Comparison of ENCODE assay signal across 9 mouse cellular contexts in the genomic region with DNA sequence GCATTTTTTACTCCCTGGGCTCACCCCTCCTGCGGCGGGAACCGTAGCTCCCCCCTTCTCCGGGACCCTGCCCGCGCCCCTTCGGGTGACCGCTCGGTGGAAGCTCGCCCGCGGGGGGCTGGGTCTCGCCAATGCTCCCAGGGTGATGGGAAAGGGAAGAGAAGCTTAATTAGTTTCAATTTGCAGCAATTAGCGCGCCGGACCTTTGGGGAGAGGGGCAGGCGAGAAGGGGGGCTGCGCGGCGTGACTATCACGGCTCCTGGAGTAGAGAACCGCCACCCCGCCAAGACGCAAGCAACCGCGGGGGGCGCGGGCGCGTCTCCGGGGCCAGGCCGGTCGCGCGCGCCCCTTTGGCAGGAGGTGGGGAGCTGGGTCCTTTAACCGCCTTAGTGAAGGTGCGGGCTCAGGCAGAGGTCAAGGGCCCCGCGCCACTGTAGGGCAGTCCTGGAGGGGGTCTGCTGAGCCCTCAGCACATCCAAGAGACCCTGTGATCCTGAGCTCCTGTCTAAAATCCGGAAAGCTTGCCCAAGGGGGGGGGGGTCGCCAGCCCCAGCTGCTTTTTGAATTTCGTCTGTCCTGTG. TPM values are rescaled to one million over a fixed set of nuclear protein-coding genes. Genes with fewer than 3 reads are reported as not detected.
DNase-seq lines count a peak whose midpoint lies in the region; ATAC-seq and TF ChIP-seq lines count a peak whose summit lies in the region.
"Had no signal": no experiment of that assay in that cellular context is flagged by ENCODE, and none has a peak within 500 bp of the region (broad histone marks: within the 10 kb centered on the region; RNA-seq: fewer than 3 reads in every experiment).

No protein-coding gene starts in this region.

- no peak for ATAC-seq in heart, embryonic 14.5 days (ENCODE audit: insufficient number of reproducible peaks, insufficient read depth, low FRiP score, low read depth)
- ATAC-seq in forebrain, postnatal 0 days = peak; percentile 35
- ATAC-seq in liver, embryonic 16.5 days (ENCODE audit: low read depth) = no peak
- no peak for ATAC-seq in inflammation-experienced regulatory T-cells, adult 6 months

- H3K27ac ChIP-seq in heart, embryonic 14.5 days (replicated peaks in 1 of 2; ENCODE audit: control insufficient read depth in 1 of 2, insufficient read depth in 1 of 2, low read depth in 2 of 2, low read length in 2 of 2) = no peak overlapping the region
- H3K27ac ChIP-seq in ES-E14 (ENCODE audit: insufficient read depth, low read depth, low read length, poor library complexity, severe bottlenecking) = no peak overlapping the region
- H3K27ac ChIP-seq in forebrain, postnatal 0 days (ENCODE audit: low read depth, low read length) = peak overlapping the region; percentile 76
- H3K27ac ChIP-seq in liver, embryonic 16.5 days (ENCODE audit: low read length) = no peak overlapping the region

- H3K9me3 ChIP-seq in heart, embryonic 14.5 days (ENCODE audit: control insufficient read depth, low read length) = no peaks in the 10 kb centered on the region
- H3K9me3 ChIP-seq in ES-E14 (ENCODE audit: control insufficient read depth, insufficient read depth, low read depth, low read length) = no peaks in the 10 kb centered on the region
- no peaks in the 10 kb centered on the region for H3K9me3 ChIP-seq in forebrain, postnatal 0 days (ENCODE audit: low read length)
- H3K9me3 ChIP-seq in liver, embryonic 16.5 days (replicated peaks; ENCODE audit: control insufficient read depth, low read length) = no peaks in the 10 kb centered on the region

- peak overlapping the region; percentile 32 to 35 for H3K4me3 ChIP-seq in heart, embryonic 14.5 days (ENCODE audit: control insufficient read depth in 1 of 2, insufficient read depth in 1 of 2, low read depth in 1 of 2, low read length in 2 of 2)
- peak overlapping the region; percentile 33 to 45; a peak in 3 of 4 replicates for H3K4me3 ChIP-seq in ES-E14 (ENCODE audit: insufficient read depth in 1 of 2, low read depth in 1 of 2, low read length in 2 of 2, poor library complexity in 1 of 2, severe bottlenecking in 1 of 2)
- H3K4me3 ChIP-seq in forebrain, postnatal 0 days (ENCODE audit: low read depth, low read length) = peak overlapping the region; percentile 17
- peak overlapping the region; percentile 31 for H3K4me3 ChIP-seq in liver, embryonic 16.5 days (ENCODE audit: low read depth, low read length)

- DNase-seq in heart, postnatal 14 days = no peak
- no peak for DNase-seq in ES-E14 (ENCODE audit: low read depth, low spot score)
- DNase-seq in forebrain, postnatal 0 days = peak; percentile 40
- DNase-seq in cerebellum, adult 11-12 months = no peak
- no peak for DNase-seq in left cerebral cortex, adult 8-10 months (ENCODE audit: low spot score in 2 of 2)

- 16% methylated on average over 24 of the region's 43 CpGs for WGBS in heart, embryonic 14.5 days
- WGBS in forebrain, postnatal 0 days = 20% methylated on average over 42 of the region's 43 CpGs
- 18% methylated on average over 41 of the region's 43 CpGs for WGBS in liver, embryonic 16.5 days (ENCODE audit: insufficient replicate concordance)

- H3K9ac ChIP-seq in heart, embryonic 14.5 days (ENCODE audit: low read length) = no peak overlapping the region
- 0 out of 2 replicates have a peak overlapping the region, but pooled peaks have one; percentile 38 for H3K9ac ChIP-seq in ES-E14 (ENCODE audit: insufficient read depth, low read depth, low read length, poor library complexity, severe bottlenecking)
- peak overlapping the region; percentile 35 for H3K9ac ChIP-seq in forebrain, postnatal 0 days
- H3K9ac ChIP-seq in liver, embryonic 16.5 days (ENCODE audit: low read depth, low read length) = no peak overlapping the region

- TF ChIP-seq CTCF in forebrain, postnatal 0 days (IDR thresholded peaks at IDR 0.05; ENCODE audit: low read depth) = no peak

- no peaks in the 10 kb centered on the region for H3K36me3 ChIP-seq in heart, embryonic 14.5 days (ENCODE audit: control insufficient read depth, insufficient read depth, low read length)
- H3K36me3 ChIP-seq in ES-E14 (ENCODE audit: control insufficient read depth, insufficient read depth, low read length, poor library complexity, severe bottlenecking) = no peaks in the 10 kb centered on the region
- H3K36me3 ChIP-seq in forebrain, postnatal 0 days (ENCODE audit: insufficient read depth) = no peaks in the 10 kb centered on the region
- no peaks in the 10 kb centered on the region for H3K36me3 ChIP-seq in liver, embryonic 16.5 days (ENCODE audit: control insufficient read depth, insufficient read depth)

- peaks cover 92% of the 10 kb centered on the region for H3K27me3 ChIP-seq in heart, embryonic 14.5 days (ENCODE audit: control insufficient read depth, insufficient read depth, low read length)
- H3K27me3 ChIP-seq in forebrain, postnatal 0 days (ENCODE audit: insufficient read depth, low read length) = no peaks in the 10 kb centered on the region
- H3K27me3 ChIP-seq in liver, embryonic 16.5 days (ENCODE audit: control insufficient read depth, insufficient read depth, low read depth, low read length) = peaks cover 72% of the 10 kb centered on the region

- H3K4me1 ChIP-seq in heart, embryonic 14.5 days (ENCODE audit: control insufficient read depth in 2 of 2, insufficient read depth in 2 of 2, low read length in 2 of 2) = no peaks in the 10 kb centered on the region
- no peaks in the 10 kb centered on the region for H3K4me1 ChIP-seq in ES-E14 (ENCODE audit: control insufficient read depth in 2 of 2, insufficient read depth in 2 of 2, low read length in 2 of 2, poor library complexity in 1 of 2)
- H3K4me1 ChIP-seq in forebrain, postnatal 0 days (ENCODE audit: insufficient read depth) = no peaks in the 10 kb centered on the region
- H3K4me1 ChIP-seq in liver, embryonic 16.5 days (ENCODE audit: control insufficient read depth, low read depth, low read length) = no peaks in the 10 kb centered on the region

- in situ Hi-C loops in ES-E14 (cut with MboI; ENCODE audit: low sequenced_read_pairs in 2 of 2, unreplicated experiment in 2 of 2) = no loop called here

- H3K4me2 ChIP-seq in heart, embryonic 14.5 days (ENCODE audit: low read length) = peak overlapping the region; percentile 62
- H3K4me2 ChIP-seq in forebrain, postnatal 0 days (ENCODE audit: low read depth) = peak overlapping the region; percentile 47
- peak overlapping the region; percentile 36 for H3K4me2 ChIP-seq in liver, embryonic 16.5 days (ENCODE audit: low read depth, low read length)

- intact Hi-C loops in heart, postnatal 14 days (cut with DNase I) = loop anchor here (10.0 kb wide), 2 partner anchors 166 to 234 kb away; no protein-coding TSS in a partner anchor

TF ChIP-seq in ES-E14, 5 proteins besides CTCF, POLR2A, EP300 and RAD21:
- TF ChIP-seq MAFK (IDR thresholded peaks at IDR 0.05; ENCODE audit: insufficient read depth, low read depth, low read length) = no peak
- no peak for TF ChIP-seq ZC3H11A (IDR thresholded peaks at IDR 0.05; ENCODE audit: borderline replicate concordance, low read depth, low read length)
- no peak for TF ChIP-seq ZNF384 (IDR thresholded peaks at IDR 0.05; ENCODE audit: low read depth, low read length)
- TF ChIP-seq HCFC1 (IDR thresholded peaks at IDR 0.05; ENCODE audit: borderline replicate concordance, insufficient read depth, low read length) = no peak
- TF ChIP-seq CHD2 (IDR thresholded peaks at IDR 0.05; ENCODE audit: low read depth, low read length) = no peak
TF ChIP-seq in ES-E14: peak in this region for 0.

RNA-seq across cellular contexts. Expression of a gene that starts 12.9 kb away (rescaled TPM):
- not detected in 2 replicates for polyA plus RNA-seq in heart, embryonic 14.5 days (2014; fragmentation: Nextera tagmentation; extraction: Ambion mirVana)
- total RNA-seq in heart, postnatal 14 days (2021) = not detected
- 0.09 TPM in 1 of 2 replicates, not detected in the other for total RNA-seq in ES-E14 (2012; rRNA removed)
- 41.8 and 57.9 TPM in 2 replicates for total RNA-seq in forebrain, postnatal 0 days (2014; rRNA removed)
- polyA plus RNA-seq in forebrain, postnatal 0 days (2015; fragmentation: Nextera tagmentation; extraction: Ambion mirVana) = 30.2 and 30.6 TPM in 2 replicates
- not detected in 2 replicates for polyA plus RNA-seq in liver, embryonic 16.5 days (2015; fragmentation: Nextera tagmentation; extraction: Ambion mirVana)
- 10 to 100 TPM; 18.7 to 20.3 (median 20.0) TPM for total RNA-seq in left cerebral cortex, adult 8-10 months (2022)
- polyA plus RNA-seq in inflammation-experienced regulatory T-cells, adult 6 months (2017; shearing (Covaris generic)) = not detected
- total RNA-seq: CH12.LX had no signal

Comparison
In these comparisons a context has a peak if more than half of its experiments do, and no peak if none do; other contexts are left out.
1. H3K9ac ChIP-seq: peak in ES-E14 (single experiment) and forebrain, postnatal 0 days (single experiment); none in heart, embryonic 14.5 days (single experiment) and liver, embryonic 16.5 days (single experiment).
2. RNA of a gene that starts 12.9 kb away (total RNA-seq): 41.8 to 57.9 TPM in forebrain, postnatal 0 days and 18.7 to 20.3 TPM in left cerebral cortex, adult 8-10 months; 0.09 TPM in ES-E14 and not detected in heart, postnatal 14 days; every median in the first group is over 10 times any median in the second.
3. Peak in every context shown above with its lines, with median percentiles within 50 percentile points of each other: H3K4me2 ChIP-seq and H3K4me3 ChIP-seq.